Mouse (Mus musculus) cerebellum, adult 2 months (tissue): ENCODE data around the gene Ddr1.

ENCODE experiments used
- CTCF ChIP-seq: fragments of 200-500 bp; IDR thresholded peaks from 2 replicates; pipeline ENCODE4 v1.5.1; 2011; ENCODE audit warnings: low read depth, mild to moderate bottlenecking, control low read depth, low read length, moderate library complexity, borderline replicate concordance; ENCODE audit not compliant: insufficient read depth
- POLR2A ChIP-seq: fragments of 200-500 bp; IDR thresholded peaks from 2 replicates; pipeline ENCODE4 v1.6.1; 2011; ENCODE audit warnings: low read length, control low read depth, borderline replicate concordance; ENCODE audit not compliant: insufficient read depth

- TF ChIP-seq CTCF (no peak), POLR2A (no peak)
Observed at GRCm38 (mm10) chr17:35671846-35672245, 32.6 kb downstream of the Ddr1 start.
